Mouse (Mus musculus): Measurements from ENCODE around the gene Nkain1. TPM values are rescaled to one million over a fixed set of nuclear protein-coding genes. Genes with fewer than 3 reads are reported as not detected.
A peak's percentile ranks its signal among the peaks of the same experiment; 100 is the strongest.

Gene Nkain1
- 3.2 and 3.4 TPM in 2 replicates for polyA plus RNA-seq (2012; rRNA removed)

DNA sequence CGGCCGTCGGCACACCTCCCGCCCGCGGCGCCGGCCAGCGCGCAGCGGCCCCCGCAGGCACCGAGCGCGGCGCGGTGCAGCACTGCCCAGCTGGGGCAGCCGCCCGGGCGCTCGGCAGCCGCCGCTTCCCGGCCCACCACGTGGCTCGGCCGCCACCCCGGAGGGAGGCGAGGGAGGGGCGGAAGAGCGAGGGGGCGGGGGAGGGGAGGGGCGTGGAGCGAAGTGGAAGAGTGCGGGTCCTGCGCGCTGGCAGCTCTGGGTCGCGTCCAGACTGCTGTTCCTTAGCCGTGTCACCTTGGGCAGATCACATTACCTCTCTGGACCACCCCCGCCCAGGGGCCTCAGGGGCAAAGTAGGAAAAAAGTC is at the start of gene Nkain1:
Gene Nkain1, minus strand, starts transcription at position 126 of the 366 bp plus-strand sequence.
- peak; percentile 30 for DNase-seq (ENCODE audit: low spot score)

DNA sequence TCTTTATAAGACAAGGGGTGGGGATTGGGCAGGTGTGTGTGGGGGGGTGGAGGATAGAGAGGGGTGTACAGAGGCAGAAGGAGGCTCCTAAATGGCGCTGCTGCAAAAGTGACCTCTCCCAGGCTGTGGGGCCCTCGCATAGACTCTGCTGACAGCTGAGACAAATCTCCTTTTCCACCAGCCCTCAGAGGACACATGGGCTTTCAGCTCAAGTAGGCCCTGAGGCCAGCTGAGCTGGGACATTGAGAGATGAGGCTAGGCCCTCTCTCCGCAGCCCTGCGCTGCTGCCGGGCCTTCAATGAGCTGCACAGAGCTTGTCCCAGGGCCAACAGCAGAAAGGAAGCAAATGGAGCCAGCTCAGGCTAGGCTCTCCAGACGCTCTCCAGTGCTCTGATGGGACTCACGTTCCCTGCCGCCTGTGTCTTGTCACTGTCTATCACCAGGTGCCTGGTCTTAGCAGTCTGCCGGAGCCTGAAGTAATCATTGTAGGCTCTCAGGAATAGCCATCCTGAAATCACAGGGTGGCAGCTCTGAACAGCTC is 4.8 kb upstream of the Nkain1 start:
- DNase-seq (ENCODE audit: low spot score), result no peak

DNA sequence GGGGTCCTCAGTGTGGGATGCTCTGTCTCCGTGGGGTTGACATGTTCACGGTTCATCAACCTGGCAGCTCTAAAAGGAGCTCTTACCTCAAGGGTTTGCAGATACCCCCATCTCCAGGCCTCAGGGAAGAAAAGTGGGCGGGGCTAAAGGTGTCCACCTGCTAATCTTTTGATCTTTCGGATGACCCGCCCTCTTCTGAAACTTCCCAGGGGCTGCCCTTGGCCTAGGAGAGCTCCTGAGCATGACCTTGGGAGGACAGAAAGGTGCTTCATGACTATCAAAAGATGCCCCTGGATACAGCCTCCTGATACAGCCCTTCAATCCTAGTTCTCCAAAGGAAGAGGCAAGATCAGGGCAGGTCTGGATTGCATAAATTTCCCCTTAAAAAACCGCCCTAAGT is 3.1 kb upstream of the Nkain1 start:
- no peak for DNase-seq (ENCODE audit: low spot score)

DNA sequence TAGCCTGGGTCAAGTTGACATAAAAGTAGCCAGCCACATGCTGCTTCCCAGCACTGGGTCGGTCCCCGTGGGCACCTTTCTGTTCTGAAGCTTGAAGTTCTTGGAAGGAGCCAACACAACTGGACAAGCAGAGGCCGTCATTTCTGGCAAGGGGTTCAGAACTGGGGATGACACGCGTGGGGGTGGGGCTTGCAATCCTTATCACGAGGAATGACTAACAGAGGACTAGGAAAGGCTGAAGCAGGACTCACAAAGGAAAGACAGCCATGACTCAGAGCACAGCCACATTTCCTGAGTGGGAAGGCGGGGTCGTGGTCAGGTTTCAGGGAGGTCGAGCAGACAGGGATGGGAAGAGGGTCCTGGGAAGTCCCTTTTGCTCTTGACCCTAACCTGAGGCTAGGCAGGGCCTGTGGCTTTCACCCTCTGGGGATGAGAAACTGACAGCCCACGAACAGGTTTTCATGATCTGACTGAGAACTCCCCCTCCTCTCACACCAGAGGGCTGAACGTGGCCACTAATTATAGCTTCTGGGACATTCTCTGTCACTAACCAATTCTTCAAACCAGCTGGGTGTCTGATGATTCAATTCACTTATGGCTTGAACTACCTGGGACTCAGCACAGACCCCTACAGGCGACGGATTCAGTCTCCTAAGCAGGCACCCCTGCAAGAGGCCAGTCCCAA is 2.4 kb upstream of the Nkain1 start:
- no peak for DNase-seq (ENCODE audit: low spot score)

DNA sequence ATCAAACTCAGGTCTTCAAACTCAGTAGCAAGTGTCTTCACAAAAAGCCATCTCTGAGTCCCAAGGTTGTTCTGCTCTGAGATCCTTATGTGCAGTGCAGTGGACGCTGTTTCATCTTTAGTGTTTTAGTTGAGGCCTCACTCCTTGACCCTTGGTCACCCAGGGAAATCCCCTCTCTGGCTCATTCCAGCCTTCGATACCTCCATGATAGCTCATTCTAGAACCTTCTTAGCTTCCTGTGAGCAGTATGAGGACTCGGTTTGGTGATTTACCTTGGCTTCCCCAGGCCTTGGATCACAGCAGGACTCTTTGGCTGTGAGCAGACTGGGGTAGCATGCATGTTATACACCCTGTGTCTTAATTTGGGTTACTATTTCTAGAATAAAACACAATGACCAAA is 1.6 kb upstream of the Nkain1 start:
- DNase-seq (ENCODE audit: low spot score), result no peak

DNA sequence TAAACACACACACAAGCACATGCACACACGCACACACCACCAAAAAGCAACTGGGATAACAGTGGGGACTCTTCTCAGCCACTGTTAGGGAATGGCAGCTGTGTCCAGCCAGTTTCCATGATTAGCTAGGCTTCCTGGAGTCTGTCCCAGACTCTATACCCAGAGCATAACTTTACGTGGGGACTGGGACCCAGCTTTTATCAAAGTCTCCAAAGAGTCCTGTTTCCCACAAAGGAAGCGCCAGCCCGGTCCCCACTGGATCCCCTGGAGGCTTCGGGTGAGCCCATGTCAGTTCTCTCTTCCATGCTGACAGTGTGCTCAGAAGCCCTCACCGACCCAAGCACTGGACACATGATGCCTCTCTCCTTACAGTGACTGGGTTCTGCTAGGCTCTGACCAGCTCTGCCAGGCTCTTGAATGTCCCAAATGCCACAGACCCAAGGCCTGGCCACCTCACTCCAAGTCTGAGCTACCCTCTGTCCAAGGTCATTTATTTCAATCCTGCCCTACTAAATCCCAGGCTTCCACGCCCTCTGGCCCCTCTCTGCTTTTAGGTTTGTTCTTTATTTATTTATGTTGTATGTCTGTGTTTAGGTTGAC is 988 bp upstream of the Nkain1 start:
- no peak for DNase-seq (ENCODE audit: low spot score)

DNA sequence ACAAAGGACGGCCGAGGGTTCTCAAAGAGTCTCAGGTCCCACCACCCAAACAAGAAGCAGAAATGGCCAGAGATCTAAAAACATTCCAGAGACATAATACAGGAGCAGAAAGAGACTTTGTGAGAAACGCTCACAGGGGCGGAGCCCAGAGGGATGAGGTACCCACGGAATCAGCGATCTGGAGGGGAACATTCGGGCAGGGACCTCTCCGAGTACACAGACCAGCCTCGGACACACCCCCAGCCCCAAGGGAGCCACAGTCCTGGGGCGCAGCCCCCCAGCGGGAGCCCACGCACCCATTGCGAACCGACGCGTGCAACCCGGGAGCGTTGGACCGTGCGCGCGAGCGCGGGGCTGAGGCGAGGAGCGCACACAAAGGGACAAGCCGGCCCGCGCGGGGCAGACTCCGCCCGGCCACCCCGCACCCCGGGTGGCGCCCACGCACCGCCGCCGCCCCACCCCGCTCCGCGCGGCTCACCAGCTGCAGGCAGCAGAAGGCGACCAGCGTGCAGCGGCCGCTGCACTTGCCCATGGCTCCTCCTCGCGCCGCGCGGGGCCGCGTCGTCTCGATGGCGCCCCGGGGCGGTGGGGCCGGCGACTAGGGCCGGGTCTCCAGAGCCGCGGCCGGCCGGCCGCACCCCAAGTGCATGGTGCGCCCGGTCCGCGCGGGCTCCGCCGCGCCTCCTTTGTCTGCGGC is 474 bp downstream of the Nkain1 start:
- DNase-seq (ENCODE audit: low spot score), result no peak

DNA sequence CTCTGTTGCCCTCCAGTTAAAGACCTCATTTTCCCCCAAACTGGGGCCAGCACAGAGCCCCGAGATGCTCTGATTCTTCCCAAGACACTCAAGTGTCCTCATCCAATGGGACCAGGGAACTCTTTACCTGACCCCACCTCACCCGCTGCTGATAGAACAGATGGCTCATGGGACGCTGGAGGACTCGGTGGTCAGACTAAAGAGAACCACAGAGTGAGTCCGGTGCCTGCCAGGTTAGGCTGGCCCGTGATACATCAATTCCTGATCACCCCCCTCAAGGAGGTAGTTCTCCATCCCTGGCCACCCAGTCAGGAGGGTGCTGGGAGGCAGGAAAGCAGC is 992 bp downstream of the Nkain1 start:
- DNase-seq (ENCODE audit: low spot score), result no peak

DNA sequence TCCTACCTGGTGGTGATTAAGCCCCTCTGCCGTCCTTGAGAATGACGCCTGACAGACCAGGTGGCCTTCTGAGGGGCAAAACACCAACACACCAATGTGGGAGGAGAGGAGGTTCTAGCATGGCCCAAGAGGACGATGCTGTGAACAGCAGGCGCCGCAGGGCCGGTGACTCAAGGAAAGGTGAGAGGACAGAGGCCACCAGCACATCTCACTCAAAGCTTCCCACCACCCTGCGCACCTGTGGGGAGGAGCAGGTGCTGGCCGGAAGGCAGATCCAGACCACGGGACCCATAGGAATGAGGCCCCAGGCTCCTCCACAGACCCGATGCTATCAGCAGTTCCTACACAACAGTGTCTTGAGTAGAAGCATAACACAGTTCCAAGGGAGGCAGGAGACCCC is 1.4 kb downstream of the Nkain1 start:
- DNase-seq (ENCODE audit: low spot score), result no peak

DNA sequence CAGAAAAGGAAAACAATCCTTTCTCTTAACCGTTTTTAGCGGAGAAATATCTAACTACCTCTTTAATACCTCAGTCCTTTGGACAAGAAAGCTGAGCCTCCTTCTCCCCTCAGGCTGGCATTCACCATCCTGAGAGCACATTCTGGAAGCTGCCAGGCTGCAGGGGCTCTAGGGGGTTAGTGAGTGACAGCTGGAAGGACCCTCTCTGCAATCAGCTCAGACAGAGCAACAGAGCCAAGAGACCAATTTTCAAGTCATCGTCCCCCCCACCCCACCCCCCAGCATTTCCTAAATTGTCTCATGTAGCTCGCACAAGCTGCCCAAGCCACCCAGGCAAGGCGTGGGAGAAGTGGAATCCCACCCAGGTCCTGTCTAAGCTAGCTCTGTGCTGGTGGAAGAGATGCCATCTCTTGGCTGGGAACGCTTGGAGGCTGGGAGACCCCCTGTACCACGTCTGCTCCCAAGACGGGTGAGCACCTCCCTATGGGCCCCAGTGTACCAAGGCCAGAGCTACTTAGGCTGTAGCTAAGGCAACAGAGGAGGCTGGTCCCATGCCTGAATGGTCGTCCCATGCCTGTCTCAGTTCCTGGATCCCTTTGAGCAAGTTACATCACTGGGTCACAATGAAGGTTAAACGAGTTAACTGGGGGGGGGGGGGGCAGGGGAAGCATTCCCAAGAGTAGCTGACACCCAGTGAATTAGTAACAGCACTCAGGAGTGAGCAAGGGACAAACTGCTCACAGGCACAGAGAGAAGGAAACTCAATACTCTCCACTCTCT is 2.8 kb downstream of the Nkain1 start:
- no peak for DNase-seq (ENCODE audit: low spot score)

DNA sequence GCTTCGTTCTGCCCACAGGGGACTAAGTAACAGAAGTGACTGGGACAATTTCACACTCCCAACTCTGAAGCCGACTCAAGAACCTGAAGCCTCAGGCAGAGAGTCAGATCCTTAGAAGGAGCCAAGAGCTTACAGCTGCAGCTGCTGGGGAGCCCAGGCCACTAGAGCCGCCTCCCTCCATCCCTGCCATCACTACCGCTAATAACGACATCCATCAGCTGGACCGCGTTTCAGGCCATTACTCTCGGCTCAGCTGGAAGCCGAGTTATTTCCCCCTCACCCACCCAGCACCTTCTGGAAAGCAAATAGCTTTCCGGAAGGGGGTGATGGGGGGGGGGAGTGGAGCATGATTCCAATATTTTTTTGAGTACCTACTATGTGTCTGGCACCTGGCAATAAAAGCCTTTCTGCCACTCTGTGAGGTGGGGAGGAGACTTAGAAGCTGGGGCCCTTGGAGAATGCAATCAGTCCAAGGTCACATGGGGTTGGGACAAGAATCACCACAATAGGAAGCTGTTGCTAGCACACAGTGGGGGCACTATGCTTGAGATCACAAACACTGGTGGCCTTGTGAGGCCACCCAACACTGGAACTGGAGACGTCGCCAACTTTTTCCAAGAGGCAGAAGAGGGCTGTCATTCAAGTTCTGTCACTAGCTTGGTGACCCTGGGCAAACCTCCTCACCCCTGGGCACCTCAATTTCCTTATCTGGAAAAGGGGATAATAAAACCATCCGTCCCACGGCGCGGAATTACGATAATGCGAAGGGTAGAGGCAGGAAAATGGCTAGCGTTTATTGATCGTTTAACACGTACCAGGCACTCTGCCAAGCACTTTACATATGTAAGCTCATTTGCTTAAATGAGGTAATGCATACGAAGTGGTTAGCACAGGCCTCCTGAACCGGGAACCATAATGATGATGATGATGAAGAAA is 5.7 kb downstream of the Nkain1 start:
- no peak for DNase-seq (ENCODE audit: low spot score)

DNA sequence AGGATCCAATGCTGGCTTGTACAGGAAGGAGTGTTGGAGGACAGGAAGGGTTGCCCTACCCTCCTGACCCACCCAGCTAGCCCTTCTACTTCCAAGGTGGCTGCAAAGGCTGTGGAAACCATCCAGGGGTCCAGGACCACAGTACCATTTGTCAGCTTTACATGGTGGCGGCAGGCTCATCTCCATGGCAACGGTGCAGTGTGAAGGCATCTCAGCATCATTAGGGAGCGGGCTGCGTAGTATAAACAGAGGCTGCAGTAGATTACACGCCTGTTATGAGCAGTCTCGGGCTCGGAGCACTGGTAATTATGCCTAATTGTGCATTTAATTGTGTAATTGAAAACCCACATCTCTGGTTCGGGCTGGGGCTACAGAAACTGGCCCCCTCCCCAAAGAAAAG is 10.2 kb downstream of the Nkain1 start:
- DNase-seq (ENCODE audit: low spot score), result no peak

DNA sequence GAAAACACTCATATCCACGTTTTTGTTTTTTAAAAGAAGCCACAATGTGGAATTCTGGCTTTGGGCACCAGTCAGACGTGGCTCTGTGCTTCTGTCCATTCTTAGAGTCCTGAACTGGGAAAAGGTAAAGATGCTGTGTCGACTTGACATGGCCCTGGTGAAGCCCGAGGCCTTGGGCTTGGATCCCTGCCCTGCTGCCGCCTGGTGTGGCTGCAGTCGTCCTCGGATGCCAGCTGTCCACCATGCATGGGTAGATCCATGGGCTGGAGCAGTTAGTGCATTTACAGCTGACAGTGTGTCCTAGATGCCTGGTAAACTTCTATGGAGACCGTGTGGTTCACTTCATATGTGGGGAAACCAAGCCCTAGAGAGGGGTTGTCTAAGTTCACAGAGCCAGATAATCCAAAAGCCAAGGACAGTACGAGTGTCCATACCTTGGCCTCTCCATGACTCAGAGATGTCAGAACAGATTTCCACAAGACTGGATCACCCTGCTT is 10.7 kb downstream of the Nkain1 start:
- no peak for DNase-seq (ENCODE audit: low spot score)

DNA sequence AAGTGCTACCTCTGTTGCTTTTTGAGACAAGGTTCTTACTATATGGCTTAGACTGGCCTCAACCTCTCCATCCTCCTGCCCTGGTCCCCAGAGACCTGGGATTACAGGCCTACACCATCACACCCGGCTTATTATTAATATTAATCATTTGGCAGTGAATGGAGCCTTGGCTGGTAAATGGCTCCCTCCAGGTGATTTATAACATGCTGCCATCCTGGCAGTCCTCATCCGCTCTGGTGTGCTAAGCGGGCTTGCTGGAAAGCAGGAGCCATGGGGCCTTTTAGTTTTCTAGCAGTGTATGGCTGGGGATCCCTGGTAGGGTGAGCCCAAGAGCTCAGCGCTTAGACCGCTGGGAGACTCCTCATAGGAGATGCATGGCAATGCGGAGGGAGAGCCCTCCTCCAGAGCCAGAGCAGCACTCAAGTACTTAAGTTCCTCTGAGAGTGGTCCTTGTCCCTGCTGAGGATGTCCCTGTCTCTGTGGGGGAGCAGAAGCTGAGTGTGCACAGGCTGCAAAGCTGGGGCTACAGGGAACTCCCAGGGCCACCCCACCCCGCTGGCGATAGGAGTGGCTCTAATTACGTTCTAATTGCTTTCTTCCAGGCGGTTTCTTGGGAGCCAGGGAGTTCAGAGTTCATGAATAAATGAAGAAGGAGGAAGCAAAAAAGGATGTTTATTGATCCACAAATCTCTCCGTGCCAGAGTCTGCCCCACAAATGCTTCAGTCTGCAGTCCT is 13.2 kb downstream of the Nkain1 start:
- no peak for DNase-seq (ENCODE audit: low spot score)

DNA sequence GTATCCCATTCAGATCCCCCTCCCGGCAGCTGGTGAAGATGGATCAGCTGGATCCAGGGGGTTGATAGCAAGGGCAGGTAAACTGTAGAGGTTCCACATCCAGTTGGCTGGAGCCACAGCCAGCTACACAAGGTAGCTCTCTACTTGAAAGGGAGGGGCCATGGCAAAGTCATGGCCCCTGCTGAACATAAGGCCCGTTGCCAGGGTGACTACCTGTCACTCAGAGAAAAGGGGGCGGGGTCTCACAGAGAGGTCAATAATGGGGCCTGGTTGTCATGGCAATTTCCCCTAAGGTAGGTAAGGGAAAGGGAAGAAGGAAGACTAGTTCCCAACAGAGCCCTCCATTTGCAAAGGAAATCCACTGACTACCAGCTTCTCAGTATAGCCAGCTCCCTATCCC is 14.8 kb downstream of the Nkain1 start:
- no peak for DNase-seq (ENCODE audit: low spot score)

DNA sequence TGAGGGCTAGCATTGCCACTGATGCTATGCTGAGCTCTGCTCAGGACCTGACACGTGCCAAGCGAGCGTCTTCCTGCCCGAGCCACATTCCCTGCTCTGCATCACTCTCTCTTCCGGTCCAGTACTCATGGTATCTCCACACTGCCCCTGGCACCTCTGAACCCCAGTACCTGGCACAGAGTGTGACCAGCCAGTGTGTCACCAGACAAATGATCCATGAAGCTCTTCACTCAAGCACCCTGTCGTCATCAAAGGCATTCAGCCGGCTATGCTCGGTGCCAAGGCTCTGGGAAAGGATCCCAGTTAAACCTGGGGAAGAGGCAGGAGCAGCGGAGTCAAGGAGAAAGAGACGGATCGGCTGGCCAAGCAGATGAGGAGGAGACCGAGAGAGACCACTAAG is 16.1 kb downstream of the Nkain1 start:
- DNase-seq (ENCODE audit: low spot score), result no peak

DNA sequence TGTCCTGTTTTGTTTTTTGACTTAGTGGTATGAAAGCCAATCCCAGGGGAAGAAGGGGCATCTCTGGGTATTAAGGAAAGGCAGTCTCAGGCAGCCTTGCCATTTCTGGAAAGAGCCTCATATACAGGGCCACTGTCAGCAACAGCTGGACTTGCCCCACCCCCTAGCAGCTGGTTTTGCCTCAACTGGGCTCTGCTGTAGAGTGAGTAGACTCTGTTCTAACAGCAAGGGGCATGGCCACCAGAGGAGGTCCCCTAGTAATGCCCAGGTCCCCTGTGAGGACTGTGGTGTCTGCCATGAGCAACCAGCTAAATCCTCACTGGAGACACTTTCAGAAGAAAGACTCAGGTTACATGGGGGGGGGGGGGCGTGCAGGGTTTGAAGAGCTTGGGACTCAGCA is 17.0 kb downstream of the Nkain1 start:
- DNase-seq (ENCODE audit: low spot score), result no peak

DNA sequence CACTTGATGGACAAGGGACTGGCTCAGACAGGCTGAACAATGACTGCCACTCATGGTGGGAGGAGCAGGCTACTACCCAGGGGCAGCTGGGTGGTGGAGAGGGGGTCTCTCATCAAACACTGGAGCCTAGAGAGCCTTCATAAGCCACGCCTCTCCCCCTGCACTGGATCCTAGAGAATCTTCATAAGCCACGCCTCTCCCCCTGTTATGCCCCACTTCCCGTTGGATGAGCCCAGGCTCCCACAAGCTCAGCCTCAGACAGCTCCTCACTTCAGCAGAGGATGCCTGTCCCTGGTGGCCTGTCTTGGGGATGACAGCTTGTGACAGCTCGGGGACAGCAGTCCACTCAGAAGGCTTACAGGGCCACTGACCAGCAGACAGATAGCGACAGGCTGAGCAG is 17.7 kb downstream of the Nkain1 start:
- no peak for DNase-seq (ENCODE audit: low spot score)

DNA sequence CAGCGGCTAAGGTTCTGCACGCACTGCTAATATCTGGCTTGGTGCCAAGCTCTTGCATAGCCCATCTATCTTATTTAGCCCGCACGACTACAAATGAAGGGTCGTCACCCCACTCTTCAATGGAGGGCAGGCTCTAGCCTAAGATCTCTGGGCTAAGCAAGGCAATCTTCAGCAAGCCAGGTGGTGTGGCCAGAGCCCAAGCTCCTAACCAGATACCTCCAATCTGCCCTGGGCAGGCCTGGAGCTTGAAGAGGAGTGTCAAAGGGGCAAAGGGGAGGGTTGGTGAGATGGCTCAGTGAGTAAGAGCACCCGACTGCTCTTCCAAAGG is 20.9 kb downstream of the Nkain1 start:
- no peak for DNase-seq (ENCODE audit: low spot score)

DNA sequence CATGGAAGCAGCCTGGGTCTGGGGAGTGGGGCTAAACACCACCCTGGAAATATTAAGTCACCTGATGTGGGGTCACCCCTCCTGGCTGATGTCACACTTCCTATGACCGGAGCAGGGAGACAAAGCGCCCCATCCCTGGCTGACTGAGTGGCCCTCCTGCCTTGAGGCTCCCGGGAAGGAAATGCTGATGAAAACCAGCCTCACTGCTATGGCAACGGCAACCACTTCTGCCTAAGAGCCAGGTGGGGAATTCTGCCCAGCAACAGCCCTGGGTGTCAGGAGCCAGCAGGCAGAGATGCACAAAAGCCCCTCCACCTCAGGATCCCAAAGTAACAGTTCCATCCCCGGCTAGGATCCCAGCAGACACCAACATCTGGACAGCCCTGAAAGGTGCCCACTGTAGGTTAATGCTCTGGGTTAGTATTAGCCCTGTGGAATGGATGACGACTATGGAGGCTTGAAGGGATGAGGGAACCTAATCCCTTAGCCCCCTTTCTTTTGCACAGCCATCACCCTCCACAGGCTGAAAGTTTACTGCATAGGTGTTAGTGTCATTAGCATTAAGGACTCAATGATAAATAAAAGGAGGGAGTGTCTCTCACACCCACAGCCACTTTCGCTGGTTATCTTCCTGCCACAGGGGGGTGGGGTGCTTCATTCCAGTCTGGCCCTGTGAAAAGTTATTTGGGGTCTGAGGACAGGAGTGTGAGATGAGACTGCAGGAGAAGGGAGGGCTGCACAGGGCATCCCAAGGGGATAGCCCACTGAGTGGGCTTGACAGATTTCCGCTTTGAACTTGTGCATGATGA is 21.5 kb downstream of the Nkain1 start:
- no peak for DNase-seq (ENCODE audit: low spot score)

All from urinary bladder, adult 2 months (tissue).